ENCODE assay signal across 12 mouse cellular contexts in genomic region chr3:87546291-87546721, GRCm38 (mm10). TPM values are rescaled to one million over a fixed set of nuclear protein-coding genes. Genes with fewer than 3 reads are reported as not detected.
DNase-seq lines count a peak whose midpoint lies in the region.
"Had no signal": no experiment of that assay in that cellular context is flagged by ENCODE, and none has a peak within 500 bp of the region (broad histone marks: within the 10 kb centered on the region; RNA-seq: fewer than 3 reads in every experiment).

No protein-coding gene starts in this region.

- DNase-seq in layer of hippocampus, adult 18-20 months (ENCODE audit: low spot score in 2 of 2): peak; percentile 70 to 80
- no peak for DNase-seq in layer of hippocampus, postnatal 25 days (ENCODE audit: extremely low spot score in 1 of 2, low spot score in 1 of 2)
- peak; percentile 89 for DNase-seq in brain, adult 2 months (ENCODE audit: low read depth, low spot score)
- DNase-seq in frontal cortex, postnatal 36 days (ENCODE audit: low spot score in 2 of 2): peak; percentile 77 to 79
- peak; percentile 46 to 68 for DNase-seq in left cerebral cortex, postnatal 14 days (ENCODE audit: low spot score in 2 of 2)
- DNase-seq in lung, postnatal 36 days: no peak
- no peak for DNase-seq in testis, postnatal 14 days (ENCODE audit: low spot score)
- DNase-seq: cerebellum, adult 11 months; forebrain, postnatal 0 days; kidney, adult 9 months; liver, embryonic 13.5 days; lung, postnatal 10 days had no signal

- intact Hi-C loops in left cerebral cortex, postnatal 14 days (cut with DNase I): no loop called here

RNA-seq across cellular contexts. Expression of gene Etv3, which starts 21.1 kb away (rescaled TPM):
- 10 to 100 TPM; 25.1 to 25.8 TPM for total RNA-seq in layer of hippocampus, adult 18-20 months (2021)
- 10 to 100 TPM; 20.2 to 21.6 TPM for total RNA-seq in layer of hippocampus, postnatal 25 days (2021)
- total RNA-seq in left cerebral cortex, postnatal 14 days (2021): 10 to 100 TPM; 16.8 to 18.7 TPM

Comparison
In these comparisons a context has a peak if more than half of its experiments do, and no peak if none do; other contexts are left out.
1. DNase-seq: peak in layer of hippocampus, adult 18-20 months (2 of 2), brain, adult 2 months (single experiment), frontal cortex, postnatal 36 days (2 of 2) and left cerebral cortex, postnatal 14 days (2 of 2); none in layer of hippocampus, postnatal 25 days (0 of 2), lung, postnatal 36 days (single experiment) and testis, postnatal 14 days (single experiment).